Mouse (Mus musculus): ENCODE data around the gene Pgap3. TPM values are rescaled to one million over a fixed set of nuclear protein-coding genes. Genes with fewer than 3 reads are reported as not detected.

Gene Pgap3
- polyA plus RNA-seq, 1 experiment from 2014 or later: 13.0 TPM

Other genes with a start within 250 kb of the Pgap3 start
- 54.5 and 57.4 TPM in 2 replicates for gene Med1, start 207.2 kb downstream of the Pgap3 start, polyA plus RNA-seq (2015; fragmentation: Nextera tagmentation; extraction: Ambion mirVana)
- gene Cdk12, start 197.4 kb downstream of the Pgap3 start, polyA plus RNA-seq (2015; fragmentation: Nextera tagmentation; extraction: Ambion mirVana): 9.4 and 9.7 TPM in 2 replicates
- gene Neurod2, start 70.8 kb downstream of the Pgap3 start, polyA plus RNA-seq (2015; fragmentation: Nextera tagmentation; extraction: Ambion mirVana): 0.09 and 0.18 TPM in 2 replicates
- gene Ppp1r1b, start 52.1 kb downstream of the Pgap3 start, polyA plus RNA-seq (2015; fragmentation: Nextera tagmentation; extraction: Ambion mirVana): 20.2 and 21.5 TPM in 2 replicates
- gene Stard3, start 42.1 kb downstream of the Pgap3 start, polyA plus RNA-seq (2015; fragmentation: Nextera tagmentation; extraction: Ambion mirVana): 41.1 and 46.4 TPM in 2 replicates
- 0.23 and 0.43 TPM in 2 replicates for gene Tcap, start 16.7 kb downstream of the Pgap3 start, polyA plus RNA-seq (2015; fragmentation: Nextera tagmentation; extraction: Ambion mirVana)
- 0.22 TPM in 1 of 2 replicates, not detected in the other for gene Pnmt, start 14.0 kb downstream of the Pgap3 start, polyA plus RNA-seq (2015; fragmentation: Nextera tagmentation; extraction: Ambion mirVana)
- 40.6 and 42.4 TPM in 2 replicates for gene Erbb2, start 12.0 kb upstream of the Pgap3 start, polyA plus RNA-seq (2015; fragmentation: Nextera tagmentation; extraction: Ambion mirVana)
- 137 and 142 TPM in 2 replicates for gene Mien1, start 38.5 kb upstream of the Pgap3 start, polyA plus RNA-seq (2015; fragmentation: Nextera tagmentation; extraction: Ambion mirVana)
- 44.7 and 56.1 TPM in 2 replicates for gene Grb7, start 45.9 kb upstream of the Pgap3 start, polyA plus RNA-seq (2015; fragmentation: Nextera tagmentation; extraction: Ambion mirVana)
- gene Ikzf3, start 145.5 kb upstream of the Pgap3 start, polyA plus RNA-seq (2015; fragmentation: Nextera tagmentation; extraction: Ambion mirVana): 0.50 and 0.69 TPM in 2 replicates
- gene Zpbp2, start 150.6 kb upstream of the Pgap3 start, polyA plus RNA-seq (2015; fragmentation: Nextera tagmentation; extraction: Ambion mirVana): 0.31 and 0.40 TPM in 2 replicates
- gene Ormdl3, start 186.9 kb upstream of the Pgap3 start, polyA plus RNA-seq (2015; fragmentation: Nextera tagmentation; extraction: Ambion mirVana): 55.6 and 61.8 TPM in 2 replicates
- gene Lrrc3c, start 197.8 kb upstream of the Pgap3 start, polyA plus RNA-seq (2015; fragmentation: Nextera tagmentation; extraction: Ambion mirVana): not detected in 2 replicates
- 1.1 and 5.0 TPM in 2 replicates for gene Gm12355, start 225.2 kb upstream of the Pgap3 start, polyA plus RNA-seq (2015; fragmentation: Nextera tagmentation; extraction: Ambion mirVana)
- gene Gsdma3, start 225.9 kb upstream of the Pgap3 start, polyA plus RNA-seq (2015; fragmentation: Nextera tagmentation; extraction: Ambion mirVana): not detected in 2 replicates
- gene Gsdma2, start 246.3 kb upstream of the Pgap3 start, polyA plus RNA-seq (2015; fragmentation: Nextera tagmentation; extraction: Ambion mirVana): 0.21 TPM in 1 of 2 replicates, not detected in the other